Mouse (Mus musculus) MEL (cell line): ENCODE results near the gene Tcf19. TPM values are rescaled to one million over a fixed set of nuclear protein-coding genes. Genes with fewer than 3 reads are reported as not detected.
A peak's percentile ranks its signal among the peaks of the same experiment; 100 is the strongest.

Source experiments
- DNase-seq: peaks from one replicate; pipeline ENCODE4 v3.0.0; 2011; ENCODE audit warnings: low read depth, low spot score
- H3K27ac ChIP-seq: 2 replicates; pipeline ENCODE4 v1.5.1; 2012; ENCODE audit warnings: low read depth, mild to moderate bottlenecking, control low read depth, low read length, moderate library complexity; ENCODE audit not compliant: control insufficient read depth
- H3K27me3 ChIP-seq, 2 experiments: fragments of 150-350 bp in 1 of 2; sonication (generic) in 1 of 2; 2 replicates each; pipeline ENCODE4 v1.6.1; 2012; ENCODE audit warnings: low read length in 2 of 2, mild to moderate bottlenecking in 2 of 2, improper control_type of control experiment in 1 of 2, moderate library complexity in 1 of 2; ENCODE audit not compliant: insufficient read depth in 2 of 2, control insufficient read depth in 1 of 2
- H3K36me3 ChIP-seq, 2 experiments: 2 replicates each; pipeline ENCODE4 v1.6.1; 2012 to 2014; ENCODE audit warnings: low read length in 2 of 2, improper control_type of control experiment in 1 of 2, inconsistent platforms in 1 of 2, mild to moderate bottlenecking in 1 of 2; ENCODE audit not compliant: insufficient read depth in 2 of 2, control insufficient read depth in 1 of 2
- H3K4me1 ChIP-seq, 2 experiments: fragments of 150-350 bp in 1 of 2; sonication (generic) in 1 of 2; 2 replicates each; pipeline ENCODE4 v1.6.1; 2012; ENCODE audit warnings: low read length in 2 of 2, improper control_type of control experiment in 1 of 2, mild to moderate bottlenecking in 1 of 2; ENCODE audit not compliant: insufficient read depth in 2 of 2, control insufficient read depth in 1 of 2
- H3K4me3 ChIP-seq, 2 experiments: fragments of 150-350 bp in 1 of 2; sonication (generic) in 1 of 2; 2 replicates each; pipeline ENCODE4 v1.5.1; 2012; ENCODE audit warnings: low read depth in 2 of 2, low read length in 2 of 2, mild to moderate bottlenecking in 2 of 2, moderate library complexity in 2 of 2, control low read depth in 1 of 2, improper control_type of control experiment in 1 of 2; ENCODE audit not compliant: control insufficient read depth in 1 of 2, insufficient read depth in 1 of 2
- H3K79me2 ChIP-seq: 2 replicates; pipeline ENCODE4 v1.6.1; 2012; ENCODE audit warnings: mild to moderate bottlenecking, low read length, moderate library complexity; ENCODE audit not compliant: control insufficient read depth, poor library complexity, insufficient read depth
- H3K9ac ChIP-seq: 2 replicates; pipeline ENCODE4 v1.6.1; 2012; ENCODE audit warnings: low read depth, mild to moderate bottlenecking, control low read depth, low read length, moderate library complexity; ENCODE audit not compliant: control insufficient read depth, poor library complexity, severe bottlenecking
- H3K9me3 ChIP-seq: fragments of 150-350 bp; sonication (generic); replicated peaks from 2 replicates; pipeline ENCODE4 v1.6.1; 2012; ENCODE audit warnings: mild to moderate bottlenecking, low read length, improper control_type of control experiment, moderate library complexity; ENCODE audit not compliant: insufficient read depth
- BHLHE40 ChIP-seq: IDR thresholded peaks from 2 replicates; pipeline ENCODE4 v1.6.1; 2012; ENCODE audit warnings: low read depth, mild to moderate bottlenecking, inconsistent platforms, low read length, improper control_type of control experiment, borderline replicate concordance
- CHD2 ChIP-seq: IDR thresholded peaks from 2 replicates; pipeline ENCODE4 v1.6.1; 2011; ENCODE audit warnings: low read length, improper control_type of control experiment
- CTCF ChIP-seq, 3 experiments: IDR thresholded peaks in 2 of 3; conservative IDR thresholded peaks in 1 of 3; 2 replicates each; pipeline ENCODE4 v1.5.1; 2011 to 2012; ENCODE audit warnings: low read length in 3 of 3, low read depth in 2 of 3, mild to moderate bottlenecking in 2 of 3, improper control_type of control experiment in 1 of 3, inconsistent platforms in 1 of 3, mixed read lengths in 1 of 3, moderate library complexity in 1 of 3; ENCODE audit not compliant: control insufficient read depth in 1 of 3, insufficient read depth in 1 of 3, poor library complexity in 1 of 3, severe bottlenecking in 1 of 3
- E2F4 ChIP-seq: IDR thresholded peaks from 2 replicates; pipeline ENCODE4 v1.6.1; 2011; ENCODE audit warnings: low read depth, low read length, improper control_type of control experiment, borderline replicate concordance
- EP300 ChIP-seq, 2 experiments: IDR thresholded peaks; 2 replicates each; pipeline ENCODE4 v1.6.1; 2011; ENCODE audit warnings: improper control_type of control experiment in 2 of 2, low read length in 2 of 2, low read depth in 1 of 2, mild to moderate bottlenecking in 1 of 2
- HCFC1 ChIP-seq: IDR thresholded peaks from 2 replicates; pipeline ENCODE4 v1.6.1; 2012; ENCODE audit warnings: low read depth, mild to moderate bottlenecking, inconsistent platforms, low read length, improper control_type of control experiment, moderate library complexity
- MAFK ChIP-seq: IDR thresholded peaks from 2 replicates; pipeline ENCODE4 v1.6.1; 2011; ENCODE audit warnings: low read depth, mild to moderate bottlenecking, low read length, improper control_type of control experiment, borderline replicate concordance
- MAX ChIP-seq: IDR thresholded peaks from 2 replicates; pipeline ENCODE4 v1.6.1; 2011; ENCODE audit warnings: low read length, improper control_type of control experiment
- MAZ ChIP-seq: IDR thresholded peaks from 2 replicates; pipeline ENCODE4 v1.6.1; 2012; ENCODE audit warnings: low read depth, mild to moderate bottlenecking, inconsistent platforms, low read length, improper control_type of control experiment
- MYC ChIP-seq: IDR thresholded peaks from 2 replicates; pipeline ENCODE4 v1.6.1; 2011; ENCODE audit warnings: low read depth, mild to moderate bottlenecking, low read length, improper control_type of control experiment, moderate library complexity
- NRF1 ChIP-seq: IDR thresholded peaks from 2 replicates; pipeline ENCODE4 v1.6.1; 2014; ENCODE audit warnings: low read depth, mild to moderate bottlenecking, inconsistent platforms, low read length, improper control_type of control experiment, moderate library complexity; ENCODE audit not compliant: poor library complexity, insufficient read depth, severe bottlenecking
- POLR2AphosphoS2 ChIP-seq: IDR thresholded peaks from 2 replicates; pipeline ENCODE4 v1.6.1; 2011; ENCODE audit warnings: low read length, improper control_type of control experiment
- RAD21 ChIP-seq: IDR thresholded peaks from 2 replicates; pipeline ENCODE4 v1.6.1; 2011; ENCODE audit warnings: mild to moderate bottlenecking, low read depth, low read length, improper control_type of control experiment
- RCOR1 ChIP-seq: IDR thresholded peaks from 2 replicates; pipeline ENCODE4 v1.6.1; 2012; ENCODE audit warnings: low read depth, mild to moderate bottlenecking, inconsistent platforms, low read length, improper control_type of control experiment
- SIN3A ChIP-seq: IDR thresholded peaks from 2 replicates; pipeline ENCODE4 v1.6.1; 2012; ENCODE audit warnings: low read length, improper control_type of control experiment, inconsistent platforms
- SMC3 ChIP-seq: IDR thresholded peaks from 2 replicates; pipeline ENCODE4 v1.6.1; 2011; ENCODE audit warnings: low read depth, low read length, improper control_type of control experiment
- TCF12 ChIP-seq: IDR thresholded peaks from 2 replicates; pipeline ENCODE4 v1.6.1; 2014; ENCODE audit warnings: low read depth, mild to moderate bottlenecking, inconsistent platforms, low read length, improper control_type of control experiment, moderate library complexity
- USF1 ChIP-seq: IDR thresholded peaks from 2 replicates; pipeline ENCODE4 v1.6.1; 2014; ENCODE audit warnings: low read depth, mild to moderate bottlenecking, inconsistent platforms, low read length, improper control_type of control experiment, moderate library complexity
- ZC3H11A ChIP-seq: IDR thresholded peaks from 2 replicates; pipeline ENCODE4 v1.6.1; 2012; ENCODE audit warnings: low read depth, mild to moderate bottlenecking, inconsistent platforms, low read length, improper control_type of control experiment
- ZMIZ1 ChIP-seq: IDR thresholded peaks from 2 replicates; pipeline ENCODE4 v1.6.1; 2012; ENCODE audit warnings: low read depth, mild to moderate bottlenecking, inconsistent platforms, low read length, improper control_type of control experiment, moderate library complexity
- ZNF384 ChIP-seq: IDR thresholded peaks from 2 replicates; pipeline ENCODE4 v1.6.1; 2012; ENCODE audit warnings: low read depth, mild to moderate bottlenecking, inconsistent platforms, low read length, improper control_type of control experiment
- polyA plus RNA-seq, 2 experiments: library from polyadenylated mRNA; stranded (reverse) in 1 of 2; unstranded in 1 of 2; fragments of >175 nt in 1 of 2; fragments of >200 nt in 1 of 2; gene quantifications; 2 replicates each; pipeline versions ENCODE4 v1.2.1 to v1.2.4; 2012; ENCODE audit warnings: low replicate concordance in 2 of 2, low read depth in 1 of 2; ENCODE audit not compliant: insufficient read length in 2 of 2, insufficient read depth in 1 of 2, missing spikeins in 1 of 2
- total RNA-seq: library from RNA; depleted of rRNA; stranded (reverse); fragments of 300-350 nt; gene quantifications from 2 replicates; pipeline ENCODE4 v1.2.3, GENCODE M21; 2012

Tcf19 gene
- total and polyA plus RNA-seq, 3 experiments = 16.6 to 25.7 TPM; not detected in 1

DNA sequence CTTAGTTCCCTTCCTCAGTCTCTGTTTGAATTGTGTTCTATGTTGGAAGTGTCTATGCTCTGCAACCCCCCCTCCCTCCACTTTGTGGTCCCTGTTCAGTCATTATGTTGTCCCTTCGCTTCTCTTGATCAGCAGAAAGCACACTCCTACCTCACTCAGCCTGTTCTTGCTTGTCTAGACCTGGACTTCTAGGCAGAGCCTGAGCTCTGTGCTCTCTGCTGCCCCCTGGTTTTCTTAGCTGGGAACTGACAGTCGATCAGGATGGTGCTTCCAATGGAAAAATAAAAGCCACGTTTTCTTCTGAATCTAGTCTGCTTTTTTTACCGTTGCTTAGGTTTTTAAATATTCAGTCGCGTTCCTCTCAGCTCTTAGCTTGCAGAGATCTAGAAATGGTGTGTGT lies 17.7 kb upstream of the Tcf19 start:
- Histone ChIP-seq H3K9me3 (no peaks in the 10 kb centered on the region), H3K4me3 (peak overlapping the region; percentile 22 to 50; a peak in 3 of 4 replicates), H3K9ac (peak overlapping the region; percentile 23; the same call in 1 of the 2 replicates), H3K4me1 (peaks cover 0 to 3% of the 10 kb centered on the region in 2 experiments; a peak in 2 of 4 replicates), H3K27ac (no peak overlapping the region), H3K36me3 (peaks cover 0 to 2% of the 10 kb centered on the region in 2 experiments; a peak in 1 of 4 replicates), H3K27me3 (peaks cover 0 to 2% of the 10 kb centered on the region in 2 experiments; a peak in 1 of 4 replicates), H3K79me2 (no peaks in the 10 kb centered on the region)
- TF ChIP-seq RAD21 = peak; percentile 24
- no peak for TF ChIP-seq RCOR1
- no peak for TF ChIP-seq MAZ
- peak; percentile 83 to 96 (median 87) for TF ChIP-seq CTCF (IDR thresholded peaks at IDR 0.05 in 2 of 3, conservative IDR thresholded peaks at IDR 0.05 in 1 of 3; ENCODE audit: control insufficient read depth in 1 of 3, insufficient read depth in 1 of 3, low read depth in 2 of 3, low read length in 3 of 3, poor library complexity in 1 of 3, severe bottlenecking in 1 of 3)
- TF ChIP-seq MYC = no peak
- no peak for TF ChIP-seq MAFK
- TF ChIP-seq SMC3 = peak; percentile 56
- no peak for TF ChIP-seq E2F4
- TF ChIP-seq ZMIZ1 = no peak
- DNase-seq = peak; percentile 82

GRCm38 (mm10) chr17:35532901-35533300 lies 16.3 kb upstream of the Tcf19 start, which contains the start of gene Psors1c2:
Gene Psors1c2 (plus strand): TSS chr17:35533201.
- TF ChIP-seq E2F4 = no peak
- TF ChIP-seq ZNF384 = no peak
- no peak for TF ChIP-seq RCOR1
- no peak for TF ChIP-seq CHD2
- TF ChIP-seq MAFK = no peak
- no peak for TF ChIP-seq HCFC1
- TF ChIP-seq BHLHE40 = no peak
- no peak for TF ChIP-seq EP300 (IDR thresholded peaks at IDR 0.05; ENCODE audit: low read depth in 1 of 2, low read length in 2 of 2)
- no peak for TF ChIP-seq MAX
- no peak for TF ChIP-seq RAD21
- TF ChIP-seq SIN3A = no peak
- TF ChIP-seq NRF1 = no peak
- no peak for TF ChIP-seq TCF12
- no peak for TF ChIP-seq ZC3H11A
- TF ChIP-seq MYC = no peak
- TF ChIP-seq POLR2AphosphoS2 = no peak
- no peak for TF ChIP-seq USF1
- H3K4me1 ChIP-seq = peaks cover 0 to 3% of the 10 kb centered on the region in 2 experiments; a peak in 2 of 4 replicates
- H3K79me2 ChIP-seq = no peaks in the 10 kb centered on the region
- H3K27me3 ChIP-seq = no peaks in the 10 kb centered on the region
- no peak within 1 kb of the TSS for H3K4me3 ChIP-seq
- H3K36me3 ChIP-seq = peaks cover 0 to 2% of the 10 kb centered on the region in 2 experiments; a peak in 1 of 4 replicates
- H3K9me3 ChIP-seq = no peaks in the 10 kb centered on the region
- H3K27ac ChIP-seq = no peak within 1 kb of the TSS
- no peak within 1 kb of the TSS for H3K9ac ChIP-seq
- no peak for DNase-seq
